Mouse (Mus musculus) hindbrain, embryonic 12.5 days (tissue): ENCODE data around the gene Carmil3. TPM values are rescaled to one million over a fixed set of nuclear protein-coding genes. Genes with fewer than 3 reads are reported as not detected.

Source experiments
- ATAC-seq: fragments of 200-750 bp; cut with Nextera tagmentation; 2 replicates; pipeline ENCODE4 v1.8.0; 2017; ENCODE audit warnings: moderate TSS enrichment; ENCODE audit not compliant: low FRiP score
- H3K27ac ChIP-seq: fragments of 300-500 bp; sonication (generic); 2 replicates; pipeline ENCODE4 v1.5.1; 2016; ENCODE audit warnings: mild to moderate bottlenecking
- H3K27me3 ChIP-seq: fragments of 300-500 bp; sonication (generic); 2 replicates; pipeline ENCODE4 v1.6.1; 2016; ENCODE audit warnings: mild to moderate bottlenecking
- H3K36me3 ChIP-seq: fragments of 300-500 bp; sonication (generic); 2 replicates; pipeline ENCODE4 v1.6.1; 2016; ENCODE audit warnings: mild to moderate bottlenecking
- H3K4me1 ChIP-seq: fragments of 300-500 bp; sonication (generic); 2 replicates; pipeline ENCODE4 v1.6.1; 2016
- H3K4me2 ChIP-seq: fragments of 300-500 bp; sonication (generic); replicated peaks from 2 replicates; pipeline ENCODE4 v1.6.1; 2016; ENCODE audit warnings: mild to moderate bottlenecking
- H3K4me3 ChIP-seq: fragments of 300-500 bp; sonication (generic); 2 replicates; pipeline ENCODE4 v1.5.1; 2016; ENCODE audit warnings: mild to moderate bottlenecking
- H3K9ac ChIP-seq: fragments of 300-500 bp; sonication (generic); 2 replicates; pipeline ENCODE4 v1.6.1; 2016; ENCODE audit warnings: mild to moderate bottlenecking, moderate library complexity
- H3K9me3 ChIP-seq: fragments of 300-500 bp; sonication (generic); replicated peaks from 2 replicates; pipeline ENCODE4 v1.6.1; 2016; ENCODE audit warnings: mild to moderate bottlenecking
- WGBS: fragments of 180-500 bp; shearing (Covaris S2); methylation state at CpG from one replicate; pipeline ENCODE4 v1.1.7; 2016; 5-methylcytosine and 5-hydroxymethylcytosine counted together
- polyA plus RNA-seq: library from polyadenylated mRNA; unstranded; fragments of >200 nt; fragmentation: Nextera tagmentation; extraction: Ambion mirVana; gene quantifications from 2 replicates; pipeline ENCODE4 v1.2.1, GENCODE M21; 2016

Gene Carmil3
- polyA plus RNA-seq, 1 experiment from 2014 or later, result 17.0 TPM

DNA sequence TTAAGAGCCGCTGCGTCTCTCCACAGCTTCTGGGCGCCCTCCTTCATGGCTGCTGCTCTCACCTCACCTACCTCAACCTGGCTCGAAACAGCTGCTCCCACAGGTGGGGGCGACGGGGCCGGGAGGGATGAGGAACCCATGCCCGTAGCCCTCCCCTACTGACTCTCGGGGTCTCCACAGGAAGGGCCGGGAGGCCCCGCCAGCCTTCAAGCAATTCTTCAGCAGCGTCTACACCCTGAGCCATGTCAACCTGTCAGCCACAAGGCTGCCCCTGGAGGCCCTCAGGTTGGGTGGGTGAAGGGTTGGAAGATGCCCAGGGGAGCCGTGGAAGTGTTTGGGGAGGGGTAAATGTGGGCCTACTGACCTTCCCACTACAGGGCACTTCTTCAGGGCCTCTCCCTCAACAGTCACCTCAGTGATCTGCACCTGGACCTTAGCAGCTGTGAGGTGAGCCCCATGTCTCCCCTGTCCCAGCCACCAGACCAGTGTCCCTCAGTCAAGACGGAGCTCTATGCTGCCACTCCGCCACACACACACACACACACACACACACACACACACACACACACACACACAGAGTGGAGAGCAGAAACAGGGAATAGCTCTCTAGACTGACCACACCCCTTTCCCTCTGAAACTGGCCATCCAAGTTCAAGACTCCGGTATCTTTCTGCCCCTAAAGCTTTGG lies 6.5 kb downstream of the Carmil3 start:
- H3K9ac ChIP-seq, result no peak overlapping the region
- no peak overlapping the region for H3K4me3 ChIP-seq
- H3K4me2 ChIP-seq, result no peak overlapping the region
- WGBS, result 74% methylated on average over 15 of the region's 16 CpGs
- no peaks in the 10 kb centered on the region for H3K9me3 ChIP-seq
- H3K27me3 ChIP-seq, result no peaks in the 10 kb centered on the region
- peak; percentile 23 for ATAC-seq
- peaks cover 12% of the 10 kb centered on the region for H3K4me1 ChIP-seq
- H3K36me3 ChIP-seq, result peaks cover 52% of the 10 kb centered on the region
- H3K27ac ChIP-seq, result no peak overlapping the region

DNA sequence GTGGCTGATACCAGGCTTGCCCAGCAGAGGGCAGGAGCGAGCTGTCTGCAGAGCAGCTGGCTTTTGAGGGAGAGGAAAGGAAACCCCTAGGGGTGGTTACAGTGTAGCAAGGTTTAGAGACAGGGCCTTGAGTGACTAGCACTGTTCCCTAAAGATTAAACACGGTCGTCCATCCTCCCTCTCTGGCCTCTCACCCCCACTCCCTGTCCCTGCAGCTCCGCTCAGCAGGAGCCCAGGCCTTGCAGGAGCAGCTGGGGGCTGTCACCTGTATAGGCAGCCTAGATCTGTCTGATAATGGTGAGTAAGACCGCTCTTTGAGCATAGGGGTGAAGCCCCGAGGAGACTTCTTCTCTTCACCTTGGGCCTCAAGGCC lies 7.0 kb downstream of the Carmil3 start:
- H3K27ac ChIP-seq, result no peak overlapping the region
- ATAC-seq, result peak; percentile 67
- H3K4me1 ChIP-seq, result peaks cover 7% of the 10 kb centered on the region
- H3K4me3 ChIP-seq, result no peak overlapping the region
- no peaks in the 10 kb centered on the region for H3K27me3 ChIP-seq
- no peaks in the 10 kb centered on the region for H3K9me3 ChIP-seq
- WGBS, result 25% methylated on average over 6 of the region's 6 CpGs
- peaks cover 57% of the 10 kb centered on the region for H3K36me3 ChIP-seq
- no peak overlapping the region for H3K4me2 ChIP-seq
- H3K9ac ChIP-seq, result no peak overlapping the region

DNA sequence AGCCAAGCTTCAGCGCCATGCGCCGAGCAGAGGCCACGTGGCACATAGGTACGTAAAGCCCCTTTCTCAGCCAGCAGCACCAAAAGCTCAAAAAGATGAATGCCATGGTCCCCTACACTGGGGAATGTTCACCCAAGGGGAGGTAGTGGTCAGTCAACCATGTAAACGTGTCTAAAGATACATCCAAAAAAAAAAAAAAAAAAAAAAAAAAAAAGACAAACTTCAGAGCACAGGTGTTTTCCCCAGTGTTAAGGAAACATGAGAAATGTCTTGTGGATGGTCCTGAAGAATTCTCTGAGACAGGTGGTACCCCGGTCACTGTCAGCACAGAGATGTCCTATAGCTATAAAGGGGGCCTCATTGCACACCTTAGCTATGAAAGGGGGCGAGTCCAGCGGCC lies 15.2 kb downstream of the Carmil3 start:
- 88% methylated on average over 9 of the region's 9 CpGs for WGBS
- Histone ChIP-seq H3K27ac (no peak overlapping the region), H3K4me2 (no peak overlapping the region), H3K9ac (no peak overlapping the region), H3K36me3 (peaks cover 33% of the 10 kb centered on the region), H3K4me1 (peaks cover 11% of the 10 kb centered on the region), H3K9me3 (no peaks in the 10 kb centered on the region), H3K4me3 (no peak overlapping the region), H3K27me3 (no peaks in the 10 kb centered on the region)
- ATAC-seq, result no peak

DNA sequence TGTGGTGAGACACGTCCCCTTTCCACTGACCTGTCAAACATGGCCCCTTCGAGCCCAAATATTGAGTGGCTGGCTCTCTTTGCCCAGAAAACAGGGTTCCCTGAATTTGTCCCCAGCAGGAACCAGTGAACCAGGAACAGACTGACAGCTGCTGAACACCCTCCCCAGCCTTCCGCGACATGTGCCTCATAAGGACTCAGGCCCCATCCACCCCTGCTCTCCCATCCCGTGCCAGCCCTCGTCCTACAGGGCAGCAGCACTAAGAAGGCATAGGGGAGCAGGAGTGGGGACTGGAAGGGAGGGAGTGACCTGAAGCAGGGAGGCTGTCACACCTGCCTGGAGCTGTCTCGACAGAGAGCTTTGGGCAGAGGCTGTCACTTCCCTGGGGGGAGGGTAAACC lies 17.4 kb downstream of the Carmil3 start:
- Histone ChIP-seq H3K4me2 (no peak overlapping the region), H3K27me3 (peaks cover 7% of the 10 kb centered on the region; the same call in 1 of the 2 replicates), H3K9me3 (no peaks in the 10 kb centered on the region), H3K4me1 (peaks cover 19% of the 10 kb centered on the region), H3K4me3 (no peak overlapping the region), H3K9ac (0 out of 2 replicates have a peak overlapping the region, but pooled peaks have one; percentile 19), H3K27ac (no peak overlapping the region), H3K36me3 (peaks cover 14% of the 10 kb centered on the region; the same call in 1 of the 2 replicates)
- ATAC-seq, result no peak
- 48% methylated on average over 7 of the region's 7 CpGs for WGBS

DNA sequence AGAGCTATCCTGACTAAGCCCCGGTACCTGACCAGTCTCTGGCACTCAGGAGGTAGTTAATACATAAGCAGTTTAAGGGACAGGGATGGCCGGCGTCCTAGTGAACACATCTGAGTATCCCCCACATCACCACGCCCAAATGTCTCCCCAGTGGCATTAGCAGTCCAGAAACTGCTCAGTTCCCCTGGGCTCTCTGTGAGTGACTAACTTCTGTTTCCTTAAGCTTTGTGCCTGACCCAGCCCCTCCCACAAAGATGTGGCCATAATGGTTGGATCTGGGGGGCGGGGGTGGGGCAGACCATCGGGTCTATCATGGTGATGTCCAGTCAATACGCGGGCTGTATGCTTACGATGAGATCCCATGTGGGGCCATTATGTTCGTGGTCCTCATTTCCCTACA lies 19.1 kb downstream of the Carmil3 start:
- no peak overlapping the region for H3K4me2 ChIP-seq
- 71% methylated on average over 10 of the region's 10 CpGs for WGBS
- H3K9me3 ChIP-seq, result no peaks in the 10 kb centered on the region
- 0 out of 2 replicates have a peak, but pooled peaks cover 6% of the 10 kb centered on the region for H3K36me3 ChIP-seq
- peaks cover 9% of the 10 kb centered on the region; the same call in 1 of the 2 replicates for H3K27me3 ChIP-seq
- H3K4me3 ChIP-seq, result no peak overlapping the region
- no peak overlapping the region for H3K9ac ChIP-seq
- peaks cover 19% of the 10 kb centered on the region for H3K4me1 ChIP-seq
- H3K27ac ChIP-seq, result no peak overlapping the region
- ATAC-seq, result no peak

DNA sequence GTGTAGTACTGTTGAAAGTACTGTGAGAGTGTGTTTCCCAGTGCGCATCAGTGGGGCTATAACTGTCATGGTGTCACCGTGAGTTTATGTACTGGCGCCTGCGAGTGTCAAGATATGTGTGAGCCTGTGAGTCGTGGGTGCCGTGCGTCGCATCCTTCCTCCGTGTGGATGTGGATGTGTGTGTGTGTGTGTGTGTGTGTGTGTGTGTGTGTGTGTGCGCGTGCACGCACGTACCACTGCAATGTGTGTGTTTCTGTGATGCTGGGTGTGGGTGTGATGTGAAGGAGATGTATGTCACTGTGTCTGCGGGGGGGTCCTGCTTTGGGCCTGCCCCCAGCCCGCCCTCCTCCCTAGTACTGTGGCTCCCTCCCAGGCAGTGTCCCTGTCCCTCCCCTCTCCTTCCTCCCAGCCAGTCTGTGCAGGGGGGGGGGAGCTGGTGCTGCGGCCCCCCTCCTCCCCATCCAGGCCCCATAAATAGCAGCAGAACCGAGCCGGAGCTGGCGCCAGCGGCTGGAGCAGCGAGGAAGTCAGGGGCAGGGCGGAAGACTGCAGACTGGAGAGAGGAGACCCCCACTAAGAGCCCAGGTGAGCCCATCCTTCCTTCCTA lies 19.8 kb downstream of the Carmil3 start, which contains the start of gene Cpne6:
Cpne6 (plus strand) TSS at position 321 of the 607 bp plus-strand sequence.
- no peaks in the 10 kb centered on the region for H3K9me3 ChIP-seq
- 0 out of 2 replicates have a peak, but pooled peaks cover 6% of the 10 kb centered on the region for H3K36me3 ChIP-seq
- H3K9ac ChIP-seq, result no peak within 1 kb of the TSS
- peaks cover 9% of the 10 kb centered on the region; the same call in 1 of the 2 replicates for H3K27me3 ChIP-seq
- no peak within 1 kb of the TSS for H3K4me2 ChIP-seq
- H3K27ac ChIP-seq, result no peak within 1 kb of the TSS
- no peak for ATAC-seq
- H3K4me1 ChIP-seq, result peaks cover 19% of the 10 kb centered on the region
- WGBS, result 69% methylated on average over 19 of the region's 22 CpGs
- no peak within 1 kb of the TSS for H3K4me3 ChIP-seq

DNA sequence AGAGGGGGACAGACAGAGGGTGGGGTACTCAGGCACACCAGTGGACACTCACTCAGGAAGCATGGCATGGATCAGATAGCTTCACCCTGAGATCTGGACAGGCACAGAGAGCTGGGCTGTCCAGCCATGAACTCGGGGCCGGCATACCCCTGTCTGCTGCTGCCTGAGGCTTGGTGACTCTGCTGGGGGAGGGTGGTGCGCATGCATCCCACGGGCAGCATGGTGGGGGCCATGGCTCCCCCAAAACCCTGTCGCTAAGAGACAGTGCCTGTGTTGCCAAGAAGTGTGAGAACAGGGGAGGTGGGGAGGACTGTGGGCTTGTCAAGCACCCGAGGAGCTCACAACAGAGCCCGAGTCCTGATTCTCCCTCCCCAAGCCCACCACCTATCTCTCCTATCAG lies 20.6 kb downstream of the Carmil3 start:
- H3K4me1 ChIP-seq, result peaks cover 19% of the 10 kb centered on the region
- H3K4me3 ChIP-seq, result no peak overlapping the region
- H3K27ac ChIP-seq, result no peak overlapping the region
- no peak overlapping the region for H3K9ac ChIP-seq
- H3K9me3 ChIP-seq, result no peaks in the 10 kb centered on the region
- peaks cover 9% of the 10 kb centered on the region; the same call in 1 of the 2 replicates for H3K27me3 ChIP-seq
- 57% methylated on average over 7 of the region's 7 CpGs for WGBS
- H3K36me3 ChIP-seq, result 0 out of 2 replicates have a peak, but pooled peaks cover 6% of the 10 kb centered on the region
- no peak overlapping the region for H3K4me2 ChIP-seq
- 0 out of 2 replicates have a peak, but pooled peaks have one; percentile 5 for ATAC-seq

DNA sequence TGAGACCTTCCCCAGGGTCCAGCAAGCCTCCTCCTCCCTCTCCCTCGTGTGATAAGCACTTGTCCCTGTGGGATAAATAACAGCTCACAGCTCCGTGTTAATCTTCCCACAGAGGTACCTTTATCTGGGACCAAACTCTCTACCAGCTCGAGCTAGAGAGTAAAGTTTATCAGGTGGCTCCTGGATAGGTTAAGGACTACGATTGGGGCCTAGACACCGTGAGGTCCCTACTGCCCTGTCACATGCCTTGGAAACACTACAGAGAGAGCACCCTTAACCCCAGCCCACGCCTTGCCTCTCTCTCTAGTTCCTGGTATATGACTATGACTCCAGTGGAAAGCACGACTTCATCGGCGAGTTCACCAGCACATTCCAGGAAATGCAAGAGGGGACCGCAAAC lies 23.5 kb downstream of the Carmil3 start:
- Histone ChIP-seq H3K9me3 (no peaks in the 10 kb centered on the region), H3K4me2 (no peak overlapping the region), H3K36me3 (no peaks in the 10 kb centered on the region), H3K9ac (no peak overlapping the region), H3K4me1 (peaks cover 21% of the 10 kb centered on the region), H3K27me3 (peaks cover 9% of the 10 kb centered on the region; the same call in 1 of the 2 replicates), H3K27ac (no peak overlapping the region), H3K4me3 (no peak overlapping the region)
- 69% methylated on average over 10 of the region's 10 CpGs for WGBS
- ATAC-seq, result no peak

DNA sequence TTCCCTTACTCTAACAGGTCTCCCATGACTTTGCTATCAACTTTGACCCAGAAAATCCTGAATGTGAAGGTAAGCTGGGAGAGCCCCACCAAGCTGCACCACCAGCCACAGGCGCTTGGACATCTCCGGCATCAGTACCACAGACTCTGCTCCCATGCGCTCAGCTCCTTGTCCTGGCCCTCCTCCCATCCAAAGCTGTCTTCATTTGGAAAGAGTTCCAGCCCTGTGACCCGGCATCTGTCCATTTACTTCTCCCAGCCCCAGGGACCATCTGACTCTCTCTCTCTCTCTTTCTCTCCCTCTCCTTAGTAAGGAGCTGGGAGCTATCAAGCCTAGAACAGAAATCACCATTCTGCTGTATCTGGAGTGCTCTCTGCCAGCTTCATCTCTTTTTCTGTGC lies 25.4 kb downstream of the Carmil3 start:
- 97% methylated on average over 4 of the region's 4 CpGs for WGBS
- no peak overlapping the region for H3K9ac ChIP-seq
- H3K4me1 ChIP-seq, result peaks cover 27% of the 10 kb centered on the region
- no peaks in the 10 kb centered on the region for H3K9me3 ChIP-seq
- no peak overlapping the region for H3K4me3 ChIP-seq
- ATAC-seq, result no peak
- peaks cover 20% of the 10 kb centered on the region for H3K27me3 ChIP-seq
- no peak overlapping the region for H3K4me2 ChIP-seq
- H3K36me3 ChIP-seq, result no peaks in the 10 kb centered on the region
- no peak overlapping the region for H3K27ac ChIP-seq

DNA sequence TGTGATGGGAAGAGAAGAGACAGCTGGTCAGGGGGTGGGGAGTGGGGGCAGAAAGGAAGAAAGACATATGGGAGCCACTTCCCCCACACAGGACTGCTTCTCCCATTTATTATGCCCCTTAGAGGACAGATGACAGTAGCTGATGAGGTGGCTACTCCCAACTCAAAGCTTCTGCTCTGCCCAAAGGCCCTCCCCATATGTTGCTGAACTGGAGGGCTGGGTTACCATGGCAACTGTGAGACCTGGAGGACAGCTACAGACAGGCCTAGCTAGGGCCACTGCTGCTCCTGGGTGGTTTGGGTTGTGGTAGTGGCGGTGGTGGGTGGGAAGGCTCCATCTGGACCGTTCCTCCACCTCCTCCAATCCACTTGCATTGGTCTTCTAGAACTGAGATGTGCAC lies 28.4 kb downstream of the Carmil3 start:
- Histone ChIP-seq H3K9me3 (no peaks in the 10 kb centered on the region), H3K4me3 (no peak overlapping the region), H3K9ac (no peak overlapping the region), H3K27ac (peak overlapping the region; percentile 49; the same call in 1 of the 2 replicates), H3K27me3 (peaks cover 34% of the 10 kb centered on the region), H3K36me3 (no peaks in the 10 kb centered on the region), H3K4me1 (peaks cover 23% of the 10 kb centered on the region), H3K4me2 (no peak overlapping the region)
- ATAC-seq, result peak; percentile 81
- 20% methylated on average over 2 of the region's 2 CpGs for WGBS

DNA sequence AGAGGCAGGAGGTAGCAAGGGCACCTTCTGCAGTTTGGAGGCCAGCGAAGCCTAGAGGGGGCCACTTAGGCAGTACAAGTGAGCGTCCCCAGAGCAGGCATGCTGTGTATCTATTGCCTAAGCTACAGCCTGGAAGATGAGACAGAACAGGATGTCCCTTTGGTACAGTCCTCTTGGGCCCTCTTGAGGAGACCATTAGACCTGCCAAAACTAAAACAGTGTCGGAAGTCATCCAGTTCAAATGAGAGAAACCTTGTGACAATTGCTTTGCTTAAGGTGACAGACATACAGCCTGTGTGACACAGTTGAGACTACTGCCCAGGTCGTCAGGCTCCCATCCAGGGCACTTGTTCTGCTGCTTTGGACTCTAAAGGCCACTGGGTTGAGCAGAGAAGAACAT lies 29.2 kb downstream of the Carmil3 start:
- 57% methylated on average over 4 of the region's 4 CpGs for WGBS

DNA sequence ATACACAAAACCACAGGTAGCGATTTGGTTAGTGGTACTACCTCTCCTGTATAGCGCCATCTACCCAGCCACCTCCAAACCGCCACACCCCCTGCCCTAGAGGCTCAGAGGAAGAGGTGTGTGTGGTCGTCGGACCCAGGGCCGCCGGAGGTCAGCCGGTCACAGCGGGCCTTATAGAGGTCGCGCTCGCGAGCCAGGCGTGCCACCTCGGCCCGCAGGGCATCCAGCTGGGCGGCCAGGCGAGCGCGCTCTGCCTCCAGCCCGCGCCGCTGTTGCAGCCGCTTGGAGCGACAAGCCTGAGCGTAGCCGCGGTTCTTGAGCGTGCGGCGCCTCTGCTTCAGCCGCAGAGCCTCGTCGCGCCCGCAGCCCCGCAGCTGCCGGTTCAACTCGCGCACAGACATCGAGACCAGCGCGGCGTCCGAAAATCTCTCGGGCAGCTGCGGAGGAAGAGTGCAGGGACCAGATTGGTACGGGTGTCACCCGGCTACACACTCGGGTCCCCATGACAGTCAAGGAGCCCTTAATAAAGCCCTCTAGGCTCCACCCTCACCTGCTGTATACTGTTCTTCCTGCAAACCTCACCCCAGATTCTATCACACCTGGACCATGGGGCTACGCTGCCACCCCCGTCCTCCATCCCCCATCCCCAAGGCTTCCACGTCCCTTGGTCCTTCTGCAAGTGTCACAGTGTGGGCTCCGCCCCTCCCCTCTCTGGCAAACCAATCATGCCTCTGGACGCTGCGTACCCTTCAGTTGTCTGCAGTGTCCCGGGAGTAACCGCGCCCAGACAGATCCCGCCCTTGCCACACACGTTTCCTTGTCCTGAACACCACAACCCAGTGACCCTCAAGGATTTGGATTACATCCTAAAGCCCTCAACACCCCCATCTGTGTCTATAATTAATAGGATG lies 30.3 kb downstream of the Carmil3 start:
- Histone ChIP-seq H3K9me3 (no peaks in the 10 kb centered on the region), H3K4me2 (peak overlapping the region; percentile 87), H3K4me3 (peak overlapping the region; percentile 50), H3K36me3 (no peaks in the 10 kb centered on the region), H3K4me1 (peaks cover 23% of the 10 kb centered on the region), H3K27ac (peak overlapping the region; percentile 45; the same call in 1 of the 2 replicates), H3K27me3 (peaks cover 34% of the 10 kb centered on the region), H3K9ac (peak overlapping the region; percentile 57)
- peak; percentile 64 for ATAC-seq
- WGBS, result under 1% methylated on average over 61 of the region's 61 CpGs

More for the DNA sequence above, 29.2 kb downstream of the Carmil3 start:
- H3K27me3 ChIP-seq, result peaks cover 34% of the 10 kb centered on the region
- peaks cover 23% of the 10 kb centered on the region for H3K4me1 ChIP-seq
- H3K9ac ChIP-seq, result no peak overlapping the region
- H3K27ac ChIP-seq, result peak overlapping the region; percentile 49; the same call in 1 of the 2 replicates
- ATAC-seq, result no peak
- H3K4me3 ChIP-seq, result no peak overlapping the region
- no peaks in the 10 kb centered on the region for H3K36me3 ChIP-seq
- no peak overlapping the region; the same call in 1 of the 2 replicates for H3K4me2 ChIP-seq
- H3K9me3 ChIP-seq, result no peaks in the 10 kb centered on the region
